Mouse (Mus musculus) hindbrain, embryonic 15.5 days (tissue): ENCODE results near the gene A430089I19Rik. TPM values are rescaled to one million over a fixed set of nuclear protein-coding genes. Genes with fewer than 3 reads are reported as not detected.
"Not testable (repeated sequence)": the region's sequence is repeated elsewhere in the genome, so short reads cannot be mapped to it uniquely, and the experiment has no call there.

Experiments
- ATAC-seq: fragments of 200-750 bp; cut with Nextera tagmentation; 2 replicates; pipeline ENCODE4 v1.8.0; 2017; ENCODE audit warnings: low read depth, moderate number of reproducible peaks, moderate TSS enrichment; ENCODE audit not compliant: low FRiP score
- H3K27ac ChIP-seq: fragments of 300-500 bp; sonication (generic); replicated peaks from 2 replicates; pipeline ENCODE4 v1.5.1; 2015; ENCODE audit warnings: mild to moderate bottlenecking, inconsistent platforms
- H3K27me3 ChIP-seq: fragments of 300-500 bp; sonication (generic); 2 replicates; pipeline ENCODE4 v1.6.1; 2015; ENCODE audit warnings: control low read depth, inconsistent platforms
- H3K36me3 ChIP-seq: fragments of 300-500 bp; sonication (generic); 2 replicates; pipeline ENCODE4 v1.6.1; 2015; ENCODE audit warnings: control low read depth, inconsistent platforms
- H3K4me1 ChIP-seq: fragments of 300-500 bp; sonication (generic); replicated peaks from 2 replicates; pipeline ENCODE4 v1.6.1; 2015; ENCODE audit warnings: control low read depth, inconsistent platforms
- H3K4me2 ChIP-seq: fragments of 300-500 bp; sonication (generic); 2 replicates; pipeline ENCODE4 v1.6.1; 2015; ENCODE audit warnings: moderate library complexity, mild to moderate bottlenecking, inconsistent platforms
- H3K4me3 ChIP-seq: fragments of 300-500 bp; sonication (generic); 2 replicates; pipeline ENCODE4 v1.5.1; 2015; ENCODE audit warnings: mild to moderate bottlenecking, inconsistent platforms
- H3K9ac ChIP-seq: fragments of 300-500 bp; sonication (generic); 2 replicates; pipeline ENCODE4 v1.6.1; 2015; ENCODE audit warnings: inconsistent platforms
- H3K9me3 ChIP-seq: fragments of 300-500 bp; sonication (generic); 2 replicates; pipeline ENCODE4 v1.6.1; 2016; ENCODE audit warnings: control low read depth, inconsistent platforms
- whole genome bisulfite sequencing: fragments of 180-500 bp; shearing (Covaris S2); methylation state at CpG from one replicate; pipeline ENCODE4 v1.1.7; 2015; 5-methylcytosine and 5-hydroxymethylcytosine counted together
- polyA plus RNA-seq: library from polyadenylated mRNA; unstranded; fragments of >200 nt; fragmentation: Nextera tagmentation; extraction: Ambion mirVana; gene quantifications from 2 replicates; pipeline ENCODE4 v1.2.1, GENCODE M21; 2015

Gene A430089I19Rik
- not detected in 2 replicates for polyA plus RNA-seq

DNA sequence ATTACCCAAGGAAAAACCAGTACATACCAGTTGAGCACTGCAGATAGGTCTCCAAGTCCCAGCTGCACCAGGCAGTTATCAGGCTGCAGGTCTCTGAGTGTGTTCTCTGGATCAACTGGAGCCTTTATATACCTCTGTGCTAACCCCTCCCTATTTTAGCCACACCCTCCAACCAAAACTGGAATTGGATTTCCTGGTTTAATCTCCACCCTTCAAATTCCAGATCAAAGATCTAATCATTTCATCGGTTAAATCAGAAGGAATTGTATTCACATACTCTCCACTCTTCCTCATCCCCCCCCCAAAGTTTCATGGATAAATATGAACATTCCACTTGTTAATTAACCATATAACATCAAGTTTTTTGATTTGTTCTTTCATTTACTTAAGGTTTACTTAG is at the start of gene A430089I19Rik:
A430089I19Rik (minus strand) TSS at position 101 of the 400 bp plus-strand sequence.
- H3K4me2 ChIP-seq, H3K4me1 ChIP-seq, H3K9ac ChIP-seq, H3K36me3 ChIP-seq, H3K9me3 ChIP-seq, H3K27me3 ChIP-seq, ATAC-seq, H3K27ac ChIP-seq, H3K4me3 ChIP-seq: not testable (repeated sequence)
- 97% methylated on average over 1 of the region's 1 CpGs for whole genome bisulfite sequencing

- not testable (repeated sequence) for H3K4me3 ChIP-seq, H3K27ac ChIP-seq, H3K4me1 ChIP-seq, H3K27me3 ChIP-seq, H3K4me2 ChIP-seq, H3K9ac ChIP-seq, ATAC-seq, H3K9me3 ChIP-seq, H3K36me3 ChIP-seq
- WGBS = no CpG with 5 or more reads among the region's 2 CpGs
These were observed 32.9 kb upstream of the A430089I19Rik start, which contains the start of gene AA792892 for GRCm38 (mm10) chr5:94339449-94339848. Gene AA792892, plus strand, starts transcription at chr5:94339749.

DNA sequence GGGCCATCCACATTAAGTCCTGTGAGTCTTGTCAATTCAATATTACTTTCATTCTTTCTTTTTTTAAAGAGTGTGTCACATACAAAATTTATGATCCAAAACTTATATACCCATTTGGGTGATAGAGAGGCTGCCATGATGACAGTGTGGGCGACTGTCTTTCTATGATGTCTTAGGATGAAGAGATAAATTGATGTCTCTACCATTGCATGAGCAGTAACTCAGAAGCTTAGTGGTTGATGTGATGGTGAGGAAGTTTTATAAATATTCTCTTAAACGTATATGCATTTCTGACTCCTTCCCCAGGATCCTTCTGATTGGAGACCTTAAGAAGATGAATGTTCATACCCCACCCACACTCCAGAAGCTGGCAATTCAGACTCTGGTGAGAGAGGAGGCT is 7.5 kb upstream of the A430089I19Rik start, which contains the start of gene Gm6502:
Gm6502 (plus strand) TSS at position 301 of the 400 bp plus-strand sequence.
- no CpG with 5 or more reads among the region's 2 CpGs for WGBS
- not testable (repeated sequence) for ATAC-seq, H3K4me3 ChIP-seq, H3K4me2 ChIP-seq, H3K27me3 ChIP-seq, H3K9me3 ChIP-seq, H3K36me3 ChIP-seq, H3K9ac ChIP-seq, H3K27ac ChIP-seq, H3K4me1 ChIP-seq

Other genes starting within 250 kb of the A430089I19Rik start
- not detected in 2 replicates for gene BC061212, start 236.3 kb downstream of the A430089I19Rik start, polyA plus RNA-seq
- not detected in 2 replicates for gene Gm6351, start 230.4 kb downstream of the A430089I19Rik start, polyA plus RNA-seq
- not detected in 2 replicates for gene Gm3106, start 88.8 kb downstream of the A430089I19Rik start, polyA plus RNA-seq
- gene Gm6502, start 7.6 kb upstream of the A430089I19Rik start, polyA plus RNA-seq = not detected in 2 replicates
- gene AA792892, start 33.0 kb upstream of the A430089I19Rik start, polyA plus RNA-seq = not detected in 2 replicates
- not detected in 2 replicates for gene Gm7682, start 139.0 kb upstream of the A430089I19Rik start, polyA plus RNA-seq
- not detected in 2 replicates for gene Gm3139, start 219.5 kb upstream of the A430089I19Rik start, polyA plus RNA-seq